Mouse (Mus musculus) Patski (cell line): ENCODE data around the gene Dbt. TPM values are rescaled to one million over a fixed set of nuclear protein-coding genes. Genes with fewer than 3 reads are reported as not detected.

ENCODE experiments used
- ATAC-seq: fragments of 100-300 bp; one replicate; pipeline ENCODE4 v1.8.0; 2021
- CTCF ChIA-PET: fragments of 350-600 bp; sonication (Branson Sonifier 250); formaldehyde crosslinking; loops from one replicate; lab custom pipeline; 2022; ENCODE audit warnings: inconsistent platforms; lab: Charles Lee
- POLR2A ChIA-PET: fragments of 350-600 bp; sonication (Branson Sonifier 250); formaldehyde crosslinking; loops from one replicate; lab custom pipeline; 2022; ENCODE audit warnings: antibody characterized with exemption, inconsistent platforms; lab: Charles Lee
- DNase-seq: peaks from one replicate; pipeline ENCODE4 v3.0.0-alpha.2; 2011; ENCODE audit warnings: low read depth, low spot score
- H3K27me3 ChIP-seq: fragments of 371-371 bp; one replicate; pipeline ENCODE4 v1.5.1; 2021
- CTCF ChIP-seq: fragments of 100-300 bp; IDR thresholded peaks from one replicate; pipeline ENCODE4 v1.5.1; 2021
- in situ Hi-C: fragments of 300-500 bp; cut with MboI; formaldehyde crosslinking; loops from 3 replicates; pipeline ENCODE4 v1.11.1; 2018; ENCODE audit warnings: low pct_unique_long_range_greater_than_20kb, mixed read lengths
- polyA plus RNA-seq: library from polyadenylated mRNA; unstranded; gene quantifications from one replicate; pipeline ENCODE4 v1.2.3, GENCODE M21; 2021

Gene Dbt
- polyA plus RNA-seq, 1 experiment from 2014 or later = 60.5 TPM

DNA sequence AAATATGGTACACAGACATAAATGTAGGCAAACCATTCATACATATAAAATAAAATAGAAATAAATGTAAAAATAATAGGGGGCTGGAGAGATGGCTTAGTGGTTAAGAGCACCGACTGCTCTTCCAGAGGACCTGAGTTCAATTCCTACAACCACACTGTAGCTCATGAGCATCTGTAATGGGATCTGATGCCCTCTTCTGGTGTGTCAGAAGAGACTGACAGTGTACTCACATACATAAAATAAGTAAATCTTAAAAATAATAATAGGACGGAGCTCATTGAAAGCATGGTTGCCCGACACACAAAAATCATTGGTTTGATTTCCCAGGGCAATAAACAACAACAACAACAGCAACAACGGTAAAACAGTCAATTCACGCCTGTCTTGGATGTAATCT lies 21.9 kb upstream of the Dbt start:
- CTCF ChIA-PET = interaction anchor here (0.9 to 3.3 kb wide), 8 partner anchors 8 to 163 kb away, joined by 3 to 13 read pairs (median 6); no protein-coding TSS in a partner anchor
- peak; percentile 46 for TF ChIP-seq CTCF
- in situ Hi-C loops = loop anchor here (5.0 kb wide), 1 partner anchor 69 kb away; the partner anchor contains the start of gene Cdc14a

DNA sequence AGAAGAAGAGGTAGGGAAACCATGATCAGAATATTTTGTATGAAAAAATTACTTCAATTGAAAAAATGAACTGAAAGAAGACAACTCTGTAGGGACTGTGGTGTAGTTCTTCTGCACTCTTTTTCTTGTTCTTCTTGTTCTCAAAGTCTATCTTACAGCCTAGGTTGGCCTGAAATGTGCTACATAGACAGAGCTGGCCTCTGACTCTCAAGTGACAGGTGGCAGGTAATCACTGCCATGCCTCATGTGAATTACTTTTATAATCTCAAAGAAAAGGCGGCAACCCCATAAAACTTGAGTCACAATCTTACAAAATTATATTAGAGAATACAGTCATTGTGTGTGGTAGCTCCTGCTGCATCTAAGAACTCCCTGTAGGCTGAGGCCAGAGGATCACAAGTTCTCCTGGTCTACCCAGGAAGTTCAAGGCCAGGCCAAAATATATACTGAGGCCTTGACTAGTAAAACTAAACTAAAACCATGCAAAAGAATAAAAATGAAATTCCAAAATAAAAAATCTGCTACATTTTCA lies 20.9 kb upstream of the Dbt start:
- no peaks in the 10 kb centered on the region for H3K27me3 ChIP-seq
- ChIA-PET CTCF (interaction anchor here (0.7 to 3.3 kb wide), 8 partner anchors 9 to 164 kb away, joined by 3 to 11 read pairs (median 6); partner anchors contain the start of gene Dbt), POLR2A (interaction anchor here (0.6 kb wide), 1 partner anchor 453 kb away, joined by 3 read pairs; no protein-coding TSS in a partner anchor)
- TF ChIP-seq CTCF = no peak
- in situ Hi-C loops = loop anchor here (5.0 kb wide), 1 partner anchor 70 kb away; the partner anchor contains the start of gene Cdc14a
- no peak for DNase-seq
- no peak for ATAC-seq

More for the DNA sequence above, 21.9 kb upstream of the Dbt start:
- DNase-seq (no peak), ATAC-seq (no peak)
- H3K27me3 ChIP-seq = no peaks in the 10 kb centered on the region
- POLR2A ChIA-PET = no interaction called here

DNA sequence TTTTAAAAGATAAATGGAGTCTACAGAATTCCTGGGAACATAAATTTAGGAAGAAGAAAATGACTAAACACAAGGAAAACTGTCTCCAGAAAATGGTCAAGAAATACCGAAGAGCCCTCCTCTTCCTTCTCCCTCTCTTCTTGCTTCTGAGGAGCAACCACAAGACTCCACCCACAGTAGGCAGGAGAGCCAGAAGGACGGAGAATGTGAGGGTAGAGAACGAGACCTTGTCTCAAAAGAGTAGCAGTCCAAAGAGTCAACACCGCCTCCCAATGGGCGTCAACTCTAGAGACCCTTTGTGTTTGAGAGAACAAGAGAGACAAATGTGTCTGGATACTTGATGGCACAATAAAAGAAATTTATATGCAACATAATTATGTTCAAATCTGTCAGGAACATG lies 19.2 kb upstream of the Dbt start:
- in situ Hi-C loops = loop anchor here (5.0 kb wide), 1 partner anchor 71 kb away; the partner anchor contains the start of gene Cdc14a
- no peak for TF ChIP-seq CTCF
- no peaks in the 10 kb centered on the region for H3K27me3 ChIP-seq
- ChIA-PET POLR2A (no interaction called here), CTCF (interaction anchor here (1.1 to 3.3 kb wide), 6 partner anchors 9 to 166 kb away, joined by 3 to 11 read pairs (median 6); partner anchors contain the start of genes Cdc14a and Rtca)
- ATAC-seq = no peak
- DNase-seq = no peak

DNA sequence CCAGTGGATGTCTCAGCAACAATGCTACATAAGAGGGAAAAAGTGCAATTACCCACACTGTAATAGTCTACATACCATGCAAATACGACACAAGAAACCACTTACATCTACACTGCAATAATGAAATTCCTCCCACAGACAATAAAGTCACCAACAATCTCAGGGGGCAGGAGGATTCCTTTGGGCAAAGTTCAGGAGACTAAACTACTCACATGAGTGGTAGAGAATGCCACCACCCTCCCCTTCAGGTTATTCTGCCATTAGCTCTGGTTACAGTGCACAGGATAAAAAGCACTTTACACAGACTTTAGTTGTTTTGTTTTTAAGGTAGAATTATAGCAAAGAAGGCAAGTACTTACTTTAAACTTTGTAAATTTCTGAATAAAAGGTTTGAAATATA lies 17.2 kb upstream of the Dbt start:
- ATAC-seq = no peak
- CTCF ChIA-PET = interaction anchor here (0.8 to 2.3 kb wide), 3 partner anchors 155 to 272 kb away, joined by 3 to 6 read pairs (median 3); no protein-coding TSS in a partner anchor

DNA sequence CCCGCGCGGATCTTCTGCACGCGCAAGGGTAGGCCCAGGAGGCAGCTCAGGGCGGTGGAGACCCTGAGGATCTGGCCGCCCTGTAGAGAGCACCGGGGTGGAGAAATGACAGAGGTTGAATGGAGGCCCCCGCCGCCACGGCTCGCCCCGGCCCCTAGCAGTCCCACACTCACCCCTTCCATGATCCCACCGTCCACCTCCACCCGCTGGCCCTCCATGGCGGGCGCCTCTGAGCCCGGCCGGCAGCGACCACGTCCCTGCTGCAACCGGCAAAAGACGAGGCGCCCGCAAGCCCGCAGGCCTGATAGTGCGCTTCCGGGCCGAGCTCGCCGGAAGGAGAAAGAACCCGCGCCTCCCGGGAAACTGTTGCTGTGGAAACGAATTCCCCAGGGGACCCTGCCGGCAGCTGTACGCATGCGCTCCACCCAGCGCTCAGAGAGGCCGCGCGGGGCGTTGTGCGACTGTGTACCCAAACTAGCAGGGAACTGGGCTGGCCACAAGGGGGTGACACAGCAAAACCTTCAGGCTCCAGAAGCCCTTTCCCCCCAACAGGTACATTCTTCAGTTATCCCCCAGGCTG lies 5.0 kb upstream of the Dbt start, which contains the start of gene Rtca:
Gene Rtca, minus strand, starts transcription at position 437 of the 580 bp plus-strand sequence.
- ChIA-PET CTCF (interaction anchor here (0.7 to 1.8 kb wide), 11 partner anchors 9 to 260 kb away, joined by 3 to 11 read pairs (median 4); no protein-coding TSS in a partner anchor), POLR2A (interaction anchor here (0.6 to 1.3 kb wide), 4 partner anchors 9 to 298 kb away, joined by 3 to 4 read pairs (median 3); no protein-coding TSS in a partner anchor)
- peak; percentile 84 for ATAC-seq
- DNase-seq = peak; percentile 99
- no peaks in the 10 kb centered on the region for H3K27me3 ChIP-seq
- no peak for TF ChIP-seq CTCF
- in situ Hi-C loops = no loop called here

More for the DNA sequence above, 17.2 kb upstream of the Dbt start:
- DNase-seq = no peak
- in situ Hi-C loops = no loop called here
- no peak for TF ChIP-seq CTCF
- no peaks in the 10 kb centered on the region for H3K27me3 ChIP-seq
- POLR2A ChIA-PET = interaction anchor here (0.5 kb wide), 1 partner anchor 166 kb away, joined by 3 read pairs; no protein-coding TSS in a partner anchor

DNA sequence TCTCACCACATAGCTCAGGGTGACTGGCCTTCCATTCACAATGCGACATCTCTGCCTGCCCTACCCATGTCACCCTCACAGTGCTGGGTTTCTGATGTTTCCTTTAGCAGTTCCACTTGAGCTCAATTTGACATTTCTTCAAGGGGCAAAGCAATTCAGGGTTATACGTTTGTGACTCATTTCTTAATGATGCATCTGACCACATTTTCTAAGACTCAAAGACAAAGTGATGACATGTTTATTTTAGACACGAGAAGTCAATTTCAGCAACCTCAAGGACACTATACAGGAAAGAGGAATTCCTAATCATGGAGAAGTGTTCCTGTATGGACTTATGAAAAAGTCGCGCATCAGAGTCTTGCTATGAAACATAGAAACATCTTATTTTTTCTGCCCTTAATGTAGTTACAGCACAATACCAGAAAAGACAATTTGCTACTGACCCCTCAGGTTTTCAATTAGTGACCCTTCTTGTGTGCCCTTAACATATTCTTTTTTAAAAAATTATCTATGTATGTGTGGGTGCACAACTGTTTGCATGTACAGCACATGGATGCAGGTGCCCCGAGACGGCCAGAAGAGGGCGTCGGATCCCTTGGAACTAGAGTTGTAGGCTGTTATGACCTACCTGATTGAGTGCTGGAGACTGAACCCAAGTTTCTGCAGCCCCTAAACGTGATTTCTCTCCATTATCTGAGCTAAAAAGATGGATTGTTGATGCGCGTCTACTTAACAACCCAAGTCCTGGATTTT lies 543 bp upstream of the Dbt start:
- ATAC-seq (peak; percentile 57), DNase-seq (no peak)
- no peak for TF ChIP-seq CTCF
- no peaks in the 10 kb centered on the region for H3K27me3 ChIP-seq
- POLR2A ChIA-PET = interaction anchor here (1.9 kb wide), 1 partner anchor 82 kb away, joined by 6 read pairs; the partner anchor contains the start of gene Sass6
- CTCF ChIA-PET = interaction anchor here (0.6 to 2.7 kb wide), 20 partner anchors 9 to 325 kb away, joined by 3 to 10 read pairs (median 5); partner anchors contain the start of gene Cdc14a
- in situ Hi-C loops = loop anchor here (5.0 kb wide), 3 partner anchors 65 to 325 kb away; no protein-coding TSS in a partner anchor

DNA sequence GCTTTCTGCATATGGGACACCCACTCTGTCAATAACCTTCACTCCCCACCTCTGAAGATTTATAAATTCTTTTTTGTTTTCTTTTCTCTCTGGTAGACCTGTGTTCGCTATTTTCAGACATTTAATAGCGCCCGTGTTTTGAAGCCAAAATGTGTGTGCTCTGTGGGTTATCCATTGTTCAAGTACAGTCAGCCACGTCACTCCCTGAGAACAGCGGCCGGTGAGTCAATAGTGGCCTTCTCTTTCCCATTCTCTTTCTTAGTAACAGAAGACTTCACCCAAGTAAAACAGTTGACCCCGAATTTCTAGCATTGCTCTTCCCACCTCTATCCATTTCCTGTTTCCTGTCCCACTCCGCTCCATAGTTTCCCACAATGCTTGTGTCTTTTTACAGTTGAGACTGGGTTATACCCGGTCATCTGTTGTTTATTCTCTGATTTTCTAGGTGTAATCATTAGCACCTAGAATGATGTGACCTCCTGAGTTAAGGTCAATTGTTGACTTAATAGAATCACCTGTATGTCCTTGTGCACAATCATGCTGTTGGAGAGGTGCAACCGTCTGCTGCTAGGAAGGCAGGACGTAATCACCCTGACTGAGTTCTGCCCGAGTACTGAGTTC lies 7.4 kb downstream of the Dbt start:
- DNase-seq (no peak), ATAC-seq (no peak)
- in situ Hi-C loops = no loop called here
- TF ChIP-seq CTCF = no peak
- H3K27me3 ChIP-seq = no peaks in the 10 kb centered on the region
- CTCF ChIA-PET = interaction anchor here (1.5 to 1.7 kb wide), 2 partner anchors 11 to 43 kb away, joined by 3 to 4 read pairs; no protein-coding TSS in a partner anchor
- POLR2A ChIA-PET = no interaction called here

DNA sequence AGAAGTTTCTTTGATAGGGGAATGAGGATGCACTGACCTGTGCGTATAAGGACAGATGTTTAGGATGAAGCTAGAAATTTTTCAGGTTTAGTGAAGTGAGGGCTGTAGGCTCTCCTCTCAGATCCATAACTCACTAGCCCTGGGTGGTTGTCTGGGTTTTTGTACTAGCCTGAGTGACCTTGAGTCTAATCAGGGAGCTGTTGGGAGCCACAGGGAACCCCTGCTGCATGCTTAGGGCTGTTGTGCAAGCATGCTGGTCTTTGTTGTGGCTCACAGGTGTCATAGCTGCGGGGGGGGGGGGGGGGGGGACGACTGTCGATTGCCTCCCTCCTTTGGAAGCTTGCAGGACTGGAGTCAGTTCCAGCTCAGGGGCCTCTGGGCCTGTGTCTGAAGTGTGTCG lies 16.9 kb downstream of the Dbt start:
- in situ Hi-C loops = no loop called here
- DNase-seq (no peak), ATAC-seq (no peak)
- POLR2A ChIA-PET = no interaction called here
- CTCF ChIA-PET = interaction anchor here (0.9 to 1.6 kb wide), 3 partner anchors 9 to 198 kb away, joined by 3 to 7 read pairs (median 3); partner anchors contain the start of gene Dbt
- TF ChIP-seq CTCF = no peak
- no peaks in the 10 kb centered on the region for H3K27me3 ChIP-seq

DNA sequence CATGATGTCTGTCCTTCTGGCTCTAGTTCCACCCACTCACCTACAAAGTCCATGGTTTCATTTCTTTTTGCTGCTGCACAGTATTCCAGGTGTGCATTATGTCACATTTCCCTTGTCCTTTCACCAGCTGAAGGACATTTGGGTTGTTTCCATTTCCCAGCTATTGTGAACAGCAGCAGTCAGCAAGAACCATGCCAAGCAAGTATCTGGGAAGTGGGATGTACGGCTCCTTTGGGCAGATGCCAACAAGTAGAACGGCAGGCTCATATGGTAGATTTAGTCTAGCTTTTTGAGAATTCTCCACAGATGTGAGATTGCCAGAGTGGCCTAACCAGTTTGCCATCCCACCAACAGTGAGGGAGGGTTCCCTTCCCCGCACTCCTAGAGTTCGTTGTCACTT lies 18.0 kb downstream of the Dbt start:
- POLR2A ChIA-PET = no interaction called here
- TF ChIP-seq CTCF = no peak
- CTCF ChIA-PET = interaction anchor here (0.9 kb wide), 1 partner anchor 10 kb away, joined by 3 read pairs; no protein-coding TSS in a partner anchor
- in situ Hi-C loops = no loop called here
- H3K27me3 ChIP-seq = no peaks in the 10 kb centered on the region
- ATAC-seq = no peak
- no peak for DNase-seq
